Mouse (Mus musculus): ENCODE results near the gene Olfr104-ps. TPM values are rescaled to one million over a fixed set of nuclear protein-coding genes. Genes with fewer than 3 reads are reported as not detected.

Olfr104-ps gene
- polyA plus RNA-seq (2015; fragmentation: Nextera tagmentation; extraction: Ambion mirVana) = not detected in 2 replicates

- H3K36me3 ChIP-seq = no peaks in the 10 kb centered on the region
- no peak within 1 kb of the TSS for H3K4me3 ChIP-seq
- no peaks in the 10 kb centered on the region for H3K27me3 ChIP-seq
- H3K4me2 ChIP-seq = no peak within 1 kb of the TSS
- H3K9me3 ChIP-seq = no peaks in the 10 kb centered on the region
- H3K4me1 ChIP-seq = no peaks in the 10 kb centered on the region
- ATAC-seq (ENCODE audit: insufficient number of reproducible peaks, low FRiP score, low TSS enrichment, low read depth) = no peak
- no peak within 1 kb of the TSS for H3K27ac ChIP-seq
- H3K9ac ChIP-seq = no peak within 1 kb of the TSS
Measured at GRCm38 (mm10) chr17:37359282-37359681, at the start of gene Olfr104-ps. Gene Olfr104-ps, plus strand, starts transcription at chr17:37359582.

- no peaks in the 10 kb centered on the region for H3K36me3 ChIP-seq
- no peak for ATAC-seq (ENCODE audit: insufficient number of reproducible peaks, low FRiP score, low TSS enrichment, low read depth)
- no peak overlapping the region for H3K9ac ChIP-seq
- WGBS = 29% methylated on average over 2 of the region's 2 CpGs
- no peaks in the 10 kb centered on the region for H3K9me3 ChIP-seq
- H3K27ac ChIP-seq = no peak overlapping the region
- H3K4me1 ChIP-seq = no peaks in the 10 kb centered on the region
- no peak overlapping the region for H3K4me3 ChIP-seq
- no peaks in the 10 kb centered on the region for H3K27me3 ChIP-seq
- no peak overlapping the region for H3K4me2 ChIP-seq
Measured at GRCm38 (mm10) chr17:37310146-37310699, 49.2 kb upstream of the Olfr104-ps start.

- Histone ChIP-seq H3K4me3 (no peak within 1 kb of the TSS), H3K4me2 (no peak within 1 kb of the TSS), H3K9me3 (no peaks in the 10 kb centered on the region), H3K27me3 (no peaks in the 10 kb centered on the region), H3K27ac (no peak within 1 kb of the TSS), H3K36me3 (no peaks in the 10 kb centered on the region), H3K4me1 (no peaks in the 10 kb centered on the region), H3K9ac (no peak within 1 kb of the TSS)
- ATAC-seq (ENCODE audit: insufficient number of reproducible peaks, low FRiP score, low TSS enrichment, low read depth) = no peak
Measured at GRCm38 (mm10) chr17:37316954-37317353, 42.4 kb upstream of the Olfr104-ps start, which contains the start of gene Olfr102. Gene Olfr102, minus strand, starts transcription at chr17:37317054.

- no peak within 1 kb of the TSS for H3K27ac ChIP-seq
- H3K9ac ChIP-seq = no peak within 1 kb of the TSS
- no peaks in the 10 kb centered on the region for H3K4me1 ChIP-seq
- H3K4me3 ChIP-seq = no peak within 1 kb of the TSS
- H3K4me2 ChIP-seq = no peak within 1 kb of the TSS
- WGBS = 91% methylated on average over 2 of the region's 2 CpGs
- no peaks in the 10 kb centered on the region for H3K9me3 ChIP-seq
- H3K27me3 ChIP-seq = no peaks in the 10 kb centered on the region
- no peak for ATAC-seq (ENCODE audit: insufficient number of reproducible peaks, low FRiP score, low TSS enrichment, low read depth)
- H3K36me3 ChIP-seq = no peaks in the 10 kb centered on the region
Measured at GRCm38 (mm10) chr17:37339598-37339997, 19.8 kb upstream of the Olfr104-ps start, which contains the start of gene Olfr103. Gene Olfr103, minus strand, starts transcription at chr17:37339698.

GRCm38 (mm10) chr17:37378733-37379132 is 19.4 kb downstream of the Olfr104-ps start, which contains the start of gene Olfr105-ps:
Gene Olfr105-ps, plus strand, starts transcription at chr17:37379033.
- Histone ChIP-seq H3K4me2 (no peak within 1 kb of the TSS), H3K4me3 (no peak within 1 kb of the TSS), H3K27me3 (no peaks in the 10 kb centered on the region), H3K36me3 (no peaks in the 10 kb centered on the region), H3K27ac (no peak within 1 kb of the TSS), H3K9ac (no peak within 1 kb of the TSS), H3K9me3 (no peaks in the 10 kb centered on the region), H3K4me1 (no peaks in the 10 kb centered on the region)
- no peak for ATAC-seq (ENCODE audit: insufficient number of reproducible peaks, low FRiP score, low TSS enrichment, low read depth)

- H3K27ac ChIP-seq = no peak within 1 kb of the TSS
- ATAC-seq (ENCODE audit: insufficient number of reproducible peaks, low FRiP score, low TSS enrichment, low read depth) = no peak
- WGBS = 60% methylated on average over 1 of the region's 1 CpGs
Measured at GRCm38 (mm10) chr17:37390093-37390492, 30.7 kb downstream of the Olfr104-ps start, which contains the start of gene Olfr106-ps. Gene Olfr106-ps, plus strand, starts transcription at chr17:37390393.

GRCm38 (mm10) chr17:37398926-37399325 is 39.5 kb downstream of the Olfr104-ps start, which contains the start of gene Olfr107:
Gene Olfr107, plus strand, starts transcription at chr17:37399226.
- ATAC-seq (ENCODE audit: insufficient number of reproducible peaks, low FRiP score, low TSS enrichment, low read depth) = no peak
- Histone ChIP-seq H3K27me3 (no peaks in the 10 kb centered on the region), H3K4me1 (no peaks in the 10 kb centered on the region), H3K4me2 (no peak within 1 kb of the TSS), H3K27ac (no peak within 1 kb of the TSS), H3K9ac (no peak within 1 kb of the TSS), H3K9me3 (no peaks in the 10 kb centered on the region), H3K4me3 (no peak within 1 kb of the TSS), H3K36me3 (no peaks in the 10 kb centered on the region)
- 70% methylated on average over 3 of the region's 3 CpGs for WGBS

More at GRCm38 (mm10) chr17:37390093-37390492, 30.7 kb downstream of the Olfr104-ps start, which contains the start of gene Olfr106-ps:
- Histone ChIP-seq H3K4me1 (no peaks in the 10 kb centered on the region), H3K4me2 (no peak within 1 kb of the TSS), H3K27me3 (no peaks in the 10 kb centered on the region), H3K36me3 (no peaks in the 10 kb centered on the region), H3K9ac (no peak within 1 kb of the TSS), H3K9me3 (no peaks in the 10 kb centered on the region), H3K4me3 (no peak within 1 kb of the TSS)

- H3K4me1 ChIP-seq = no peaks in the 10 kb centered on the region
- no peak overlapping the region for H3K27ac ChIP-seq
- no peak overlapping the region for H3K4me2 ChIP-seq
- no peaks in the 10 kb centered on the region for H3K27me3 ChIP-seq
- H3K36me3 ChIP-seq = no peaks in the 10 kb centered on the region
- ATAC-seq (ENCODE audit: insufficient number of reproducible peaks, low FRiP score, low TSS enrichment, low read depth) = no peak
- no peak overlapping the region for H3K4me3 ChIP-seq
- no peak overlapping the region for H3K9ac ChIP-seq
- H3K9me3 ChIP-seq = 0 out of 2 replicates have a peak, but pooled peaks cover 3% of the 10 kb centered on the region
Measured at GRCm38 (mm10) chr17:37413380-37413779, 54.0 kb downstream of the Olfr104-ps start.

Other genes with a start within 250 kb of the Olfr104-ps start
- gene Olfr92, start 239.5 kb upstream of the Olfr104-ps start, polyA plus RNA-seq (2015; fragmentation: Nextera tagmentation; extraction: Ambion mirVana) = not detected in 2 replicates
- gene Olfr93, start 198.1 kb upstream of the Olfr104-ps start, polyA plus RNA-seq (2015; fragmentation: Nextera tagmentation; extraction: Ambion mirVana) = not detected in 2 replicates
- gene Ubd, start 165.7 kb upstream of the Olfr104-ps start, polyA plus RNA-seq (2015; fragmentation: Nextera tagmentation; extraction: Ambion mirVana) = not detected in 2 replicates
- gene Olfr94, start 158.6 kb upstream of the Olfr104-ps start, polyA plus RNA-seq (2015; fragmentation: Nextera tagmentation; extraction: Ambion mirVana) = 0.12 and 0.14 TPM in 2 replicates
- gene Olfr95, start 146.5 kb upstream of the Olfr104-ps start, polyA plus RNA-seq (2015; fragmentation: Nextera tagmentation; extraction: Ambion mirVana) = not detected in 2 replicates
- gene Olfr96, start 139.4 kb upstream of the Olfr104-ps start, polyA plus RNA-seq (2015; fragmentation: Nextera tagmentation; extraction: Ambion mirVana) = not detected in 2 replicates
- gene Olfr97, start 122.3 kb upstream of the Olfr104-ps start, polyA plus RNA-seq (2015; fragmentation: Nextera tagmentation; extraction: Ambion mirVana) = not detected in 2 replicates
- not detected in 2 replicates for gene Olfr98, start 95.8 kb upstream of the Olfr104-ps start, polyA plus RNA-seq (2015; fragmentation: Nextera tagmentation; extraction: Ambion mirVana)
- 1.9 and 3.3 TPM in 2 replicates for gene H2-M3, start 89.4 kb upstream of the Olfr104-ps start, polyA plus RNA-seq (2015; fragmentation: Nextera tagmentation; extraction: Ambion mirVana)
- not detected in 2 replicates for gene Olfr99, start 76.1 kb upstream of the Olfr104-ps start, polyA plus RNA-seq (2015; fragmentation: Nextera tagmentation; extraction: Ambion mirVana)
- gene Olfr101, start 55.3 kb upstream of the Olfr104-ps start, polyA plus RNA-seq (2015; fragmentation: Nextera tagmentation; extraction: Ambion mirVana) = not detected in 2 replicates
- not detected in 2 replicates for gene Olfr102, start 42.5 kb upstream of the Olfr104-ps start, polyA plus RNA-seq (2015; fragmentation: Nextera tagmentation; extraction: Ambion mirVana)
- gene Olfr103, start 19.9 kb upstream of the Olfr104-ps start, polyA plus RNA-seq (2015; fragmentation: Nextera tagmentation; extraction: Ambion mirVana) = not detected in 2 replicates
- not detected in 2 replicates for gene Olfr105-ps, start 19.5 kb downstream of the Olfr104-ps start, polyA plus RNA-seq (2015; fragmentation: Nextera tagmentation; extraction: Ambion mirVana)
- not detected in 2 replicates for gene Olfr106-ps, start 30.8 kb downstream of the Olfr104-ps start, polyA plus RNA-seq (2015; fragmentation: Nextera tagmentation; extraction: Ambion mirVana)
- not detected in 2 replicates for gene Olfr107, start 39.6 kb downstream of the Olfr104-ps start, polyA plus RNA-seq (2015; fragmentation: Nextera tagmentation; extraction: Ambion mirVana)
- not detected in 2 replicates for gene Olfr108, start 85.9 kb downstream of the Olfr104-ps start, polyA plus RNA-seq (2015; fragmentation: Nextera tagmentation; extraction: Ambion mirVana)
- not detected in 2 replicates for gene Olfr109, start 99.3 kb downstream of the Olfr104-ps start, polyA plus RNA-seq (2015; fragmentation: Nextera tagmentation; extraction: Ambion mirVana)
- not detected in 2 replicates for gene H2-M2, start 124.0 kb downstream of the Olfr104-ps start, polyA plus RNA-seq (2015; fragmentation: Nextera tagmentation; extraction: Ambion mirVana)
- not detected in 2 replicates for gene Olfr110, start 132.9 kb downstream of the Olfr104-ps start, polyA plus RNA-seq (2015; fragmentation: Nextera tagmentation; extraction: Ambion mirVana)
- gene Olfr111, start 148.4 kb downstream of the Olfr104-ps start, polyA plus RNA-seq (2015; fragmentation: Nextera tagmentation; extraction: Ambion mirVana) = not detected in 2 replicates
- gene Olfr112, start 209.9 kb downstream of the Olfr104-ps start, polyA plus RNA-seq (2015; fragmentation: Nextera tagmentation; extraction: Ambion mirVana) = not detected in 2 replicates
- gene Olfr113, start 218.1 kb downstream of the Olfr104-ps start, polyA plus RNA-seq (2015; fragmentation: Nextera tagmentation; extraction: Ambion mirVana) = not detected in 2 replicates
- not detected in 2 replicates for gene Olfr114, start 233.2 kb downstream of the Olfr104-ps start, polyA plus RNA-seq (2015; fragmentation: Nextera tagmentation; extraction: Ambion mirVana)

All from limb, embryonic 15.5 days (tissue).